Comparison of ENCODE assay signal across 17 mouse cellular contexts in the genomic region with DNA sequence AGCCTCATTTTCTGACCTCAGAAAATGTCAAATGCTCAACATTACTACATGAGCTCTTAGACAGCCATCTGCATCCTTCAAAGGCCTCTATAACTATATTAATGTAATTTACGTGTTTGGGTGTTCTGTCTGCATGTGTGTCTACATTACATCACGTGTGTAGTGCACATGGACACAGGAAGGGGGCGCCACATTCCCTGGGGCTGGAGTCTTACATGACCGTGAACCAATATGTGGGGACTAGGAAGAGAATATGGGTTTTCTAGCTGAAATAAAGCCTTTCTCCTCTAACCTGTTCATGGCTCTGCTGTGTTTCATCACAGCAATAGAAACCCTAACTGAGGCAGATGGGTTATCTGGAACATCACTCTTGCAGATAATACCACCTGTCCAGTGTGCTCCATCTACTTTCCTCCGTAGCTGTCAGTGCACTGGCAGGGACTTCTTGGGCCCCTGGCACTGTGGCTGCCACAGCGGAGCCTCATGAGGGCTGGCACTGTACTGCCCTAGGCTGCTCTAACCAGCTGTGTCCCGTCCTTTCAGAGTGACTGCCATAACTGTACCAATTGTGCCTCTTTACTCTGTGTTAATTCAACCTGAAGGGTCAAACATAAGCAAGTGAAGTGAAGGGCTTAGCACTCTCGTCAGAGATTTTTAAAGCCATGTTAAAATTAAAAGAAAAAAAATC. TPM values are rescaled to one million over a fixed set of nuclear protein-coding genes. Genes with fewer than 3 reads are reported as not detected.
DNase-seq lines count a peak whose midpoint lies in the region; ATAC-seq and TF ChIP-seq lines count a peak whose summit lies in the region.
"Had no signal": no experiment of that assay in that cellular context is flagged by ENCODE, and none has a peak within 500 bp of the region (broad histone marks: within the 10 kb centered on the region; RNA-seq: fewer than 3 reads in every experiment).

No protein-coding gene starts in this region.

- no peaks in the 10 kb centered on the region for H3K9me3 ChIP-seq in hindbrain, embryonic 16.5 days (ENCODE audit: control insufficient read depth, low read length)
- H3K9me3 ChIP-seq in hindbrain, embryonic 13.5 days = no peaks in the 10 kb centered on the region
- H3K9me3 ChIP-seq in lung, postnatal 0 days (ENCODE audit: low read length) = no peaks in the 10 kb centered on the region
- no peaks in the 10 kb centered on the region for H3K9me3 ChIP-seq in MEL (replicated peaks; ENCODE audit: insufficient read depth, low read length)
- H3K9me3 ChIP-seq: heart, embryonic 15.5 days; kidney, embryonic 15.5 days; liver, embryonic 15.5 days; midbrain, embryonic 15.5 days; neural tube, embryonic 12.5 days had no signal

- H3K79me2 ChIP-seq in MEL (ENCODE audit: control insufficient read depth, insufficient read depth, low read length, poor library complexity) = no peaks in the 10 kb centered on the region

- H3K27me3 ChIP-seq in hindbrain, embryonic 16.5 days (replicated peaks; ENCODE audit: control insufficient read depth, insufficient read depth, low read length) = no peaks in the 10 kb centered on the region
- H3K27me3 ChIP-seq in hindbrain, embryonic 13.5 days = no peaks in the 10 kb centered on the region
- no peaks in the 10 kb centered on the region for H3K27me3 ChIP-seq in lung, postnatal 0 days (replicated peaks; ENCODE audit: insufficient read depth, low read length)
- no peaks in the 10 kb centered on the region for H3K27me3 ChIP-seq in MEL (ENCODE audit: control insufficient read depth in 1 of 2, insufficient read depth in 2 of 2, low read length in 2 of 2)
- H3K27me3 ChIP-seq: heart, embryonic 15.5 days; kidney, embryonic 15.5 days; liver, embryonic 15.5 days; midbrain, embryonic 15.5 days; neural tube, embryonic 12.5 days had no signal

- DNase-seq in lung, postnatal 0 days (ENCODE audit: low spot score) = no peak
- no peak for DNase-seq in lung, postnatal 10 days
- peak; percentile 5 to 16 for DNase-seq in B cell, adult 2 months
- no peak for DNase-seq in MEL (ENCODE audit: low read depth, low spot score)
- no peak for DNase-seq in ovary, postnatal 36 days (ENCODE audit: low spot score)
- DNase-seq: adrenal gland, postnatal 10 days; gastrocnemius, postnatal 14 days; layer of hippocampus, adult 9-11 months had no signal

- H3K9ac ChIP-seq in hindbrain, embryonic 16.5 days (ENCODE audit: low read depth, low read length) = no peak overlapping the region
- no peak overlapping the region; the same call in 1 of the 2 replicates for H3K9ac ChIP-seq in hindbrain, embryonic 13.5 days
- H3K9ac ChIP-seq in lung, postnatal 0 days (replicated peaks; ENCODE audit: low read depth) = no peak overlapping the region
- no peak overlapping the region for H3K9ac ChIP-seq in MEL (ENCODE audit: control insufficient read depth, low read depth, low read length, poor library complexity, severe bottlenecking)
- H3K9ac ChIP-seq: heart, embryonic 15.5 days; hindbrain, embryonic 14.5 days; kidney, embryonic 15.5 days; liver, embryonic 15.5 days; midbrain, embryonic 15.5 days; neural tube, embryonic 12.5 days had no signal

- peaks cover 45% of the 10 kb centered on the region for H3K36me3 ChIP-seq in hindbrain, embryonic 16.5 days (ENCODE audit: control insufficient read depth, insufficient read depth, low read length)
- peaks cover 78% of the 10 kb centered on the region for H3K36me3 ChIP-seq in hindbrain, embryonic 13.5 days
- H3K36me3 ChIP-seq in lung, postnatal 0 days (ENCODE audit: insufficient read depth, low read length) = peaks cover 5% of the 10 kb centered on the region; the same call in 1 of the 2 replicates
- no peaks in the 10 kb centered on the region; a peak in 1 of 4 replicates for H3K36me3 ChIP-seq in MEL (ENCODE audit: control insufficient read depth in 1 of 2, insufficient read depth in 2 of 2, low read length in 2 of 2)

- H3K4me3 ChIP-seq in hindbrain, embryonic 16.5 days (ENCODE audit: low read length) = no peak overlapping the region
- H3K4me3 ChIP-seq in hindbrain, embryonic 13.5 days = no peak overlapping the region
- H3K4me3 ChIP-seq in lung, postnatal 0 days (ENCODE audit: low read depth, low read length) = no peak overlapping the region
- no peak overlapping the region for H3K4me3 ChIP-seq in MEL (ENCODE audit: control insufficient read depth in 1 of 2, insufficient read depth in 1 of 2, low read depth in 2 of 2, low read length in 2 of 2)
- H3K4me3 ChIP-seq: heart, embryonic 15.5 days; kidney, embryonic 15.5 days; liver, embryonic 15.5 days; midbrain, embryonic 15.5 days; neural tube, embryonic 12.5 days had no signal

- TF ChIP-seq POLR2A in MEL (IDR thresholded peaks at IDR 0.05; ENCODE audit: control insufficient read depth in 1 of 2, insufficient read depth in 1 of 2, low read depth in 1 of 2, low read length in 2 of 2, poor library complexity in 1 of 2) = no peak

- TF ChIP-seq CTCF in lung, postnatal 0 days (IDR thresholded peaks at IDR 0.05) = peak; percentile 25; the same call in 1 of the 2 replicates
- TF ChIP-seq CTCF in MEL (IDR thresholded peaks at IDR 0.05 in 2 of 3, conservative IDR thresholded peaks at IDR 0.05 in 1 of 3; ENCODE audit: control insufficient read depth in 1 of 3, insufficient read depth in 1 of 3, low read depth in 2 of 3, low read length in 3 of 3, poor library complexity in 1 of 3, severe bottlenecking in 1 of 3) = peak; percentile 36 to 52 (median 49)

- 85% methylated on average over 8 of the region's 8 CpGs for WGBS in hindbrain, embryonic 16.5 days
- 83% methylated on average over 8 of the region's 8 CpGs for WGBS in hindbrain, embryonic 13.5 days
- WGBS in lung, postnatal 0 days = 95% methylated on average over 8 of the region's 8 CpGs

- H3K27ac ChIP-seq in hindbrain, embryonic 16.5 days (ENCODE audit: low read depth, low read length) = no peak overlapping the region
- H3K27ac ChIP-seq in hindbrain, embryonic 13.5 days = no peak overlapping the region
- H3K27ac ChIP-seq in lung, postnatal 0 days (ENCODE audit: low read length) = no peak overlapping the region
- no peak overlapping the region for H3K27ac ChIP-seq in MEL (ENCODE audit: control insufficient read depth, low read depth, low read length)
- H3K27ac ChIP-seq: heart, embryonic 15.5 days; hindbrain, embryonic 14.5 days; kidney, embryonic 15.5 days; liver, embryonic 15.5 days; midbrain, embryonic 15.5 days; neural tube, embryonic 12.5 days had no signal

- TF ChIP-seq RAD21 in MEL (IDR thresholded peaks at IDR 0.05; ENCODE audit: low read depth, low read length) = no peak

- H3K4me1 ChIP-seq in hindbrain, embryonic 16.5 days (ENCODE audit: control insufficient read depth, insufficient read depth, low read depth, low read length) = no peaks in the 10 kb centered on the region; the same call in none of the 2 replicates
- H3K4me1 ChIP-seq in hindbrain, embryonic 13.5 days (replicated peaks) = peaks cover 11% of the 10 kb centered on the region
- H3K4me1 ChIP-seq in lung, postnatal 0 days (ENCODE audit: insufficient read depth, low read depth, low read length) = no peaks in the 10 kb centered on the region
- no peaks in the 10 kb centered on the region for H3K4me1 ChIP-seq in MEL (ENCODE audit: control insufficient read depth in 1 of 2, insufficient read depth in 2 of 2, low read length in 2 of 2)
- H3K4me1 ChIP-seq: kidney, embryonic 15.5 days; liver, embryonic 15.5 days had no signal

- no peak overlapping the region for H3K4me2 ChIP-seq in hindbrain, embryonic 16.5 days (ENCODE audit: low read length)
- H3K4me2 ChIP-seq in hindbrain, embryonic 13.5 days = no peak overlapping the region
- no peak overlapping the region for H3K4me2 ChIP-seq in lung, postnatal 0 days (replicated peaks; ENCODE audit: low read depth, low read length)
- H3K4me2 ChIP-seq: heart, embryonic 15.5 days; hindbrain, embryonic 14.5 days; kidney, embryonic 15.5 days; liver, embryonic 15.5 days; midbrain, embryonic 15.5 days; neural tube, embryonic 12.5 days had no signal

- TF ChIP-seq EP300 in lung, postnatal 0 days (IDR thresholded peaks at IDR 0.05) = no peak
- TF ChIP-seq EP300 in MEL (IDR thresholded peaks at IDR 0.05; ENCODE audit: low read depth in 1 of 2, low read length in 2 of 2) = no peak

- ATAC-seq in hindbrain, embryonic 16.5 days = 0 out of 2 replicates have a peak, but pooled peaks have one; percentile 34
- ATAC-seq in hindbrain, embryonic 13.5 days (ENCODE audit: low FRiP score) = no peak
- no peak for ATAC-seq in lung, postnatal 0 days
- ATAC-seq: midbrain, embryonic 15.5 days had no signal

TF ChIP-seq in MEL, 35 proteins besides CTCF, POLR2A, EP300 and RAD21 (continues in another document):
- TF ChIP-seq TAL1 (IDR thresholded peaks at IDR 0.05; ENCODE audit: low read length) = no peak
- TF ChIP-seq NELFE (IDR thresholded peaks at IDR 0.05; ENCODE audit: low read depth, low read length) = no peak
- no peak for TF ChIP-seq RCOR1 (IDR thresholded peaks at IDR 0.05; ENCODE audit: low read depth, low read length)
- TF ChIP-seq MYC (IDR thresholded peaks at IDR 0.05; ENCODE audit: low read depth, low read length) = no peak
- TF ChIP-seq TBP (IDR thresholded peaks at IDR 0.05; ENCODE audit: low read depth, low read length) = no peak
- no peak for TF ChIP-seq TCF12 (IDR thresholded peaks at IDR 0.05; ENCODE audit: low read depth, low read length)

RNA-seq across cellular contexts. Expression of a gene that starts 18.8 kb away (rescaled TPM):
- polyA plus RNA-seq in hindbrain, embryonic 16.5 days (2015; fragmentation: Nextera tagmentation; extraction: Ambion mirVana) = 131 and 151 TPM in 2 replicates
- polyA plus RNA-seq in hindbrain, embryonic 13.5 days (2015; fragmentation: Nextera tagmentation; extraction: Ambion mirVana) = 83.0 and 83.1 TPM in 2 replicates
- 9.4 and 11.0 TPM in 2 replicates for polyA plus RNA-seq in lung, postnatal 0 days (2015; fragmentation: Nextera tagmentation; extraction: Ambion mirVana)
- total RNA-seq in MEL (2012; rRNA removed) = 12.2 and 12.6 TPM in 2 replicates
- polyA plus RNA-seq in MEL (2012; ENCODE audit: insufficient read depth in 1 of 2, insufficient read length in 2 of 2, low read depth in 1 of 2, low replicate concordance in 2 of 2, missing spikeins in 1 of 2) = 10 to 100 TPM in 1 of 2 experiments, not detected in 1; 23.2 TPM

RNA-seq across cellular contexts. Expression of a gene that starts 19.1 kb away (rescaled TPM):
- 20.1 and 22.9 TPM in 2 replicates for polyA plus RNA-seq in hindbrain, embryonic 16.5 days (2015; fragmentation: Nextera tagmentation; extraction: Ambion mirVana)
- polyA plus RNA-seq in hindbrain, embryonic 13.5 days (2015; fragmentation: Nextera tagmentation; extraction: Ambion mirVana) = 18.3 and 18.7 TPM in 2 replicates
- 3.2 and 5.3 TPM in 2 replicates for polyA plus RNA-seq in lung, postnatal 0 days (2015; fragmentation: Nextera tagmentation; extraction: Ambion mirVana)
- total RNA-seq in MEL (2012; rRNA removed) = 1.6 and 2.2 TPM in 2 replicates
- 1 to 10 TPM in 1 of 2 experiments, not detected in 1; 5.9 TPM for polyA plus RNA-seq in MEL (2012; ENCODE audit: insufficient read depth in 1 of 2, insufficient read length in 2 of 2, low read depth in 1 of 2, low replicate concordance in 2 of 2, missing spikeins in 1 of 2)

RNA-seq across cellular contexts. Expression of a gene that starts 43.1 kb away (rescaled TPM):
- polyA plus RNA-seq in hindbrain, embryonic 16.5 days (2015; fragmentation: Nextera tagmentation; extraction: Ambion mirVana) = 0.09 and 0.17 TPM in 2 replicates
- polyA plus RNA-seq in hindbrain, embryonic 13.5 days (2015; fragmentation: Nextera tagmentation; extraction: Ambion mirVana) = 0.32 and 0.47 TPM in 2 replicates
- 0.16 and 0.25 TPM in 2 replicates for polyA plus RNA-seq in lung, postnatal 0 days (2015; fragmentation: Nextera tagmentation; extraction: Ambion mirVana)
- 0.08 and 0.10 TPM in 2 replicates for total RNA-seq in MEL (2012; rRNA removed)
- under 1 TPM in 1 of 2 experiments, not detected in 1; 0.08 TPM for polyA plus RNA-seq in MEL (2012; ENCODE audit: insufficient read depth in 1 of 2, insufficient read length in 2 of 2, low read depth in 1 of 2, low replicate concordance in 2 of 2, missing spikeins in 1 of 2)
- total RNA-seq: common myeloid progenitor, adult 5-6 weeks; gastrocnemius, postnatal 14 days had no signal

Comparison
In these comparisons a context has a peak if more than half of its experiments do, and no peak if none do; other contexts are left out.
1. DNase-seq: peak in B cell, adult 2 months (2 of 2); none in lung, postnatal 0 days (single experiment), lung, postnatal 10 days (single experiment), MEL (single experiment) and ovary, postnatal 36 days (single experiment).